Mouse (Mus musculus): Measurements from ENCODE around the gene Gm11084.

- TF ChIP-seq CTCF (IDR thresholded peaks at IDR 0.05; ENCODE audit: control insufficient read depth, insufficient read depth, insufficient replicate concordance, low read depth, low read length) (no peak), POLR2A (IDR thresholded peaks at IDR 0.05; ENCODE audit: control insufficient read depth, low read depth, low read length) (no peak)
These were observed 10.5 kb downstream of the Gm11084 start for GRCm38 (mm10) chr2:72976036-72976435.

Data from testis, adult 2 months (tissue).